Mouse (Mus musculus) heart, embryonic 13.5 days (tissue): ENCODE data around the gene Taok2. TPM values are rescaled to one million over a fixed set of nuclear protein-coding genes. Genes with fewer than 3 reads are reported as not detected.
A peak's percentile ranks its signal among the peaks of the same experiment; 100 is the strongest.
"Not testable (repeated sequence)": the region's sequence is repeated elsewhere in the genome, so short reads cannot be mapped to it uniquely, and the experiment has no call there.

Source experiments
- ATAC-seq: fragments of 200-750 bp; cut with Nextera tagmentation; 2 replicates; pipeline ENCODE4 v1.8.0; 2017; ENCODE audit warnings: moderate TSS enrichment; ENCODE audit not compliant: insufficient number of reproducible peaks, low FRiP score, low TSS enrichment; ENCODE audit errors: extremely low read depth
- H3K27ac ChIP-seq: fragments of 300-500 bp; sonication (generic); replicated peaks from 2 replicates; pipeline ENCODE4 v1.5.1; 2015; ENCODE audit warnings: moderate library complexity, mild to moderate bottlenecking, inconsistent platforms
- H3K27me3 ChIP-seq: fragments of 300-500 bp; sonication (generic); replicated peaks from 2 replicates; pipeline ENCODE4 v1.6.1; 2015; ENCODE audit warnings: mild to moderate bottlenecking, inconsistent platforms
- H3K36me3 ChIP-seq: fragments of 300-500 bp; sonication (generic); 2 replicates; pipeline ENCODE4 v1.6.1; 2015; ENCODE audit warnings: mild to moderate bottlenecking, inconsistent platforms
- H3K4me1 ChIP-seq: fragments of 300-500 bp; sonication (generic); 2 replicates; pipeline ENCODE4 v1.6.1; 2015; ENCODE audit warnings: inconsistent platforms
- H3K4me2 ChIP-seq: fragments of 300-500 bp; sonication (generic); 2 replicates; pipeline ENCODE4 v1.6.1; 2015; ENCODE audit warnings: inconsistent platforms, mild to moderate bottlenecking, moderate library complexity
- H3K4me3 ChIP-seq: fragments of 300-500 bp; sonication (generic); 2 replicates; pipeline ENCODE4 v1.5.1; 2015; ENCODE audit warnings: moderate library complexity, mild to moderate bottlenecking, inconsistent platforms
- H3K9ac ChIP-seq: fragments of 300-500 bp; sonication (generic); 2 replicates; pipeline ENCODE4 v1.6.1; 2015; ENCODE audit warnings: inconsistent platforms, mild to moderate bottlenecking, moderate library complexity
- H3K9me3 ChIP-seq: fragments of 300-500 bp; sonication (generic); 2 replicates; pipeline ENCODE4 v1.6.1; 2016; ENCODE audit warnings: inconsistent platforms
- WGBS: fragments of 180-500 bp; shearing (Covaris S2); methylation state at CpG from one replicate; pipeline ENCODE4 v1.1.7; 2015; ENCODE audit warnings: mixed read lengths; 5-methylcytosine and 5-hydroxymethylcytosine counted together
- polyA plus RNA-seq: library from polyadenylated mRNA; unstranded; fragments of >200 nt; fragmentation: Nextera tagmentation; extraction: Ambion mirVana; gene quantifications from 2 replicates; pipeline ENCODE4 v1.2.1, GENCODE M21; 2015

Taok2 gene
- polyA plus RNA-seq, result 31.8 and 32.1 TPM in 2 replicates

GRCm38 (mm10) chr7:126884286-126885164 lies at the start of gene Taok2:
Gene Taok2, minus strand, starts transcription at chr7:126884703.
- WGBS, result under 1% methylated on average over 56 of the region's 56 CpGs
- peak within 1 kb of the TSS; percentile 98 for H3K27ac ChIP-seq
- H3K9ac ChIP-seq, result peak within 1 kb of the TSS; percentile 98
- peak; percentile 93 for ATAC-seq
- peak within 1 kb of the TSS; percentile 93 for H3K4me3 ChIP-seq
- H3K9me3 ChIP-seq, result no peaks in the 10 kb centered on the region
- H3K4me2 ChIP-seq, result peak within 1 kb of the TSS; percentile 100
- H3K4me1 ChIP-seq, result peaks cover 47% of the 10 kb centered on the region
- no peaks in the 10 kb centered on the region for H3K27me3 ChIP-seq
- peaks cover 13% of the 10 kb centered on the region for H3K36me3 ChIP-seq

GRCm38 (mm10) chr7:126932652-126933051 lies 48.1 kb upstream of the Taok2 start:
- Histone ChIP-seq H3K36me3 (peaks cover 49% of the 10 kb centered on the region), H3K9me3 (no peaks in the 10 kb centered on the region), H3K4me3 (no peak overlapping the region), H3K27ac (no peak overlapping the region), H3K27me3 (no peaks in the 10 kb centered on the region), H3K4me1 (peaks cover 12% of the 10 kb centered on the region), H3K9ac (no peak overlapping the region), H3K4me2 (no peak overlapping the region)
- WGBS, result 66% methylated on average over 2 of the region's 2 CpGs
- ATAC-seq, result no peak

DNA sequence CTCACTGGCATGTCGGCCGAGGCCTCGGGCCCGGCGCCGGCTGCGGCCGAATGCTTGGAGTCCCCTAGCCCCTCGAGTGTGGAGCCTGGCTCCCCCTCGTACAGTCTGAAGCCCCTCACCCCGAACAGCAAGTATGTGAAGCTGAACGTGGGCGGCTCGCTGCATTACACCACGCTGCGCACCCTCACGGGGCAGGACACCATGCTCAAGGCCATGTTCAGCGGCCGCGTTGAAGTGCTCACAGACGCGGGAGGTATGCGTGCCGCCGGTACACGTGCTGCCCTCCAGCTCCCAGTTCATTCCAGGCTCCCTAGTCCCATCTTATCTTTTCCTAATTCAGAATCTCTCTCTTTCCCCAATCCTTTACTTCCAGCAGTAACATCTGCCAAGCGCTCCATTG lies 44.5 kb upstream of the Taok2 start:
- peaks cover 19% of the 10 kb centered on the region for H3K36me3 ChIP-seq
- peak overlapping the region; percentile 85 for H3K4me2 ChIP-seq
- H3K4me1 ChIP-seq, result peaks cover 12% of the 10 kb centered on the region
- H3K27ac ChIP-seq, result peak overlapping the region; percentile 67
- ATAC-seq, result no peak; the same call in 1 of the 2 replicates
- H3K9ac ChIP-seq, result peak overlapping the region; percentile 90
- peak overlapping the region; percentile 76 for H3K4me3 ChIP-seq
- under 1% methylated on average over 27 of the region's 27 CpGs for WGBS
- no peaks in the 10 kb centered on the region for H3K9me3 ChIP-seq
- H3K27me3 ChIP-seq, result no peaks in the 10 kb centered on the region

DNA sequence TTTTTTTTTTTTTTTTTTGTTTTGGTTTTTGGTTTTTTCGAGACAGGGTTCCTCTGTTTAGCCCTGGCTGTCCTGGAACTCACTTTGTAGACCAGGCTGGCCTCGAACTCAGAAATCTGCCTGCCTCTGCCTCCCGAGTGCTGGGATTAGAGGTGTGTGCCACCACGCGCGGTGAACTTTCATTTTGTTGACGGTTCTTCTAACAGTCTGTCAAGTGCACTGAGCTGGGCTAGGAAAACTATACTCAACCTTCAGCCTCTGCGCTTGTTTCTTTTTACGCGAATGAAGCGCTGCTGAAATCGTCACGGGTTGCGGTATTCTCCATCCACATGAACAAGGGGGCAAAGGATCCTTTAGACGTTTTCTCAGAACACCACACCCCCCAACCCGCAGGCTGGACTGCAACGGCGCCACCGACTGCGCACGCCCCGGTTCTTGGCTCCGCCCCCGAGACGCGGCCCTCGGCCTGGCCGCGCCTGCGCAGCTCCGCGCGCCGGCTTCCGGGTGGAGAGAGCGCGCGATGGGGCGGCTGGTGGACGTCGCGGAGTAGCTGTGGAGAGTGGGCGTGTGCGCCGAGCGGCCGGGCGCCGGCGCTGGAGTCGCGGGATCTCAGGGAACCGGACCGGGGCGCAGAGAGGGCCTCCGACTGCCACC lies 44.0 kb upstream of the Taok2 start, which contains the start of gene Kctd13:
Gene Kctd13, plus strand, starts transcription at position 496 of the 654 bp plus-strand sequence.
- WGBS, result 3% methylated on average over 56 of the region's 56 CpGs
- H3K9me3 ChIP-seq, result no peaks in the 10 kb centered on the region

DNA sequence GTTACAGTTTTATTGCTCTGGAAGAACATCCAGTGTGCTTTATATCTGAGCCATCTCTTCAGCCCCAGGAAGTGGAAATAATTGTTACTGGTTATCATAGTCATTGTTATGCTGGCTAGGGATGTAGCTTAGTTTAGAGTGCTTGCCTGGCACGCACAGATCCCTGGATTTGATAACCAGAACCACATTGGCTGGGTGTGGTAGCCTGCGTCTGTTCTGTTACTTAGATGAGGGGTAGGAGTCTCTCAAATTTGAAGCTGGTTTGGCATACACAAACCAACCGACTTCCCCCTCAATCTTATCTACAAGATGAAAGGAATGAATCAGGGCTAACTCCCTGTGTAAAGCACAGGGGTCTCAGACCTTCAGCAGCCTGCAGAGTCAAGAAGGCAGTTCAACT lies 41.8 kb upstream of the Taok2 start:
- WGBS, result 25% methylated on average over 3 of the region's 3 CpGs
- H3K9ac ChIP-seq, result no peak overlapping the region
- H3K27ac ChIP-seq, result no peak overlapping the region
- H3K4me3 ChIP-seq, result no peak overlapping the region
- no peaks in the 10 kb centered on the region for H3K27me3 ChIP-seq
- peaks cover 12% of the 10 kb centered on the region for H3K4me1 ChIP-seq
- no peak for ATAC-seq
- H3K4me2 ChIP-seq, result no peak overlapping the region
- peaks cover 2% of the 10 kb centered on the region; the same call in 1 of the 2 replicates for H3K36me3 ChIP-seq
- H3K9me3 ChIP-seq, result no peaks in the 10 kb centered on the region

More for the DNA sequence above, 44.0 kb upstream of the Taok2 start, which contains the start of gene Kctd13:
- Histone ChIP-seq H3K4me1 (peaks cover 12% of the 10 kb centered on the region), H3K27ac (peak within 1 kb of the TSS; percentile 67), H3K4me2 (peak within 1 kb of the TSS; percentile 85), H3K27me3 (no peaks in the 10 kb centered on the region), H3K4me3 (peak within 1 kb of the TSS; percentile 76), H3K9ac (peak within 1 kb of the TSS; percentile 90), H3K36me3 (peaks cover 15% of the 10 kb centered on the region)
- peak; percentile 94 for ATAC-seq

GRCm38 (mm10) chr7:126923999-126924398 lies 39.5 kb upstream of the Taok2 start:
- no peak overlapping the region for H3K4me3 ChIP-seq
- ATAC-seq, result no peak

GRCm38 (mm10) chr7:126922624-126923060 lies 38.1 kb upstream of the Taok2 start, which contains the start of gene Tmem219:
Gene Tmem219, minus strand, starts transcription at chr7:126922917.
- Histone ChIP-seq H3K4me2 (no peak within 1 kb of the TSS), H3K9me3 (no peaks in the 10 kb centered on the region), H3K9ac (no peak within 1 kb of the TSS), H3K27me3 (no peaks in the 10 kb centered on the region), H3K27ac (peak within 1 kb of the TSS; percentile 50; the same call in 1 of the 2 replicates), H3K36me3 (no peaks in the 10 kb centered on the region), H3K4me3 (no peak within 1 kb of the TSS), H3K4me1 (no peaks in the 10 kb centered on the region)
- no peak for ATAC-seq
- WGBS, result 51% methylated on average over 5 of the region's 5 CpGs

More at GRCm38 (mm10) chr7:126923999-126924398, 39.5 kb upstream of the Taok2 start:
- H3K9me3 ChIP-seq, result no peaks in the 10 kb centered on the region
- H3K4me2 ChIP-seq, result no peak overlapping the region
- H3K4me1 ChIP-seq, result 0 out of 2 replicates have a peak, but pooled peaks cover 3% of the 10 kb centered on the region
- no peaks in the 10 kb centered on the region for H3K27me3 ChIP-seq
- no peaks in the 10 kb centered on the region for H3K36me3 ChIP-seq
- 0 out of 2 replicates have a peak overlapping the region, but pooled peaks have one; percentile 19 for H3K9ac ChIP-seq
- peak overlapping the region; percentile 50; the same call in 1 of the 2 replicates for H3K27ac ChIP-seq
- 63% methylated on average over 5 of the region's 5 CpGs for WGBS

DNA sequence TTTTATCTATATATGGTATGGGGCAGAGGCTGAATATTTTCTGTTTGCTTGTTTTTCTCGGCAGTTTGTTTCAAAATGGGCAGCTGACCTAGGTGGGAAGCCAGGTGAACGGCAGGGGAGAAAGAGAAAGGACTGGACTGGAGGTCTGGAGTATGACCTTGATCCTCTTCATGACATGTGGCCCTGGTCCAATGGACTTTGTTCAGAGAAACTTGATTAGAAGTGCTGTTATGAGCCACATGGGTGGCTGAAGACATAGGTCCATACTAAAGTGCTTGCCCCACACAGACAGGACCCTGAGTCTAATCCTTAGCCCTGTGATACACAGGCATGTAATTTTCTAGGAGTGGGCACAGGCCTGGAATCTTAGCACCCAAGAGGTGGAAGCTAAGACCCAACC lies 37.1 kb upstream of the Taok2 start:
- Histone ChIP-seq H3K27me3 (no peaks in the 10 kb centered on the region), H3K9me3 (no peaks in the 10 kb centered on the region), H3K27ac (no peak overlapping the region), H3K4me3 (no peak overlapping the region), H3K4me2 (no peak overlapping the region), H3K9ac (no peak overlapping the region), H3K36me3 (no peaks in the 10 kb centered on the region), H3K4me1 (no peaks in the 10 kb centered on the region)
- 67% methylated on average over 2 of the region's 2 CpGs for WGBS
- ATAC-seq, result no peak

- Histone ChIP-seq H3K4me2 (no peak overlapping the region), H3K9ac (no peak overlapping the region), H3K27me3 (no peaks in the 10 kb centered on the region), H3K27ac (no peak overlapping the region), H3K36me3 (no peaks in the 10 kb centered on the region), H3K4me3 (no peak overlapping the region), H3K9me3 (no peaks in the 10 kb centered on the region), H3K4me1 (no peaks in the 10 kb centered on the region)
- no peak for ATAC-seq
- WGBS, result 78% methylated on average over 4 of the region's 4 CpGs
Measured at GRCm38 (mm10) chr7:126919973-126920372, 35.5 kb upstream of the Taok2 start.

DNA sequence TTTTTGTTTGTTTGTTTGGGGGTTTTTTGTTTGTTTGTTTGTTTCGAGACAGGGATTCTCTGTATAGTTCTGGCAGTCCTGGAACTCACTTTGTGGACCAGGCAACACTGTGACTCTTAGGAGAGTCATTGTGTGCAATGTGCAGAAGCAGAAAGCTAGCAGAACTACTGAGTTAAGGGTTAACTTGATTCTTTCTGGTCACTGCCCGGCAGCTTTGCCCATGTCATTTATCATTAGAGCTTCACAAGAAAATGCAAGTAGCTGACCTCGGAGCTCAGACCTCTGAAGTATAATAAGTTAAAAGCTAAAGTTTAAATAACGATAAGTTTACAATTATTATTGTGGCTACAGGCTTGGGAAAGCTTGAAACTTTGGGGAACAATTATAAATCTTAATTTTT lies 33.9 kb upstream of the Taok2 start:
- ATAC-seq, H3K9ac ChIP-seq, H3K4me1 ChIP-seq, H3K36me3 ChIP-seq, H3K9me3 ChIP-seq, H3K4me3 ChIP-seq, H3K27me3 ChIP-seq, H3K4me2 ChIP-seq, H3K27ac ChIP-seq: not testable (repeated sequence)
- WGBS, result 40% methylated on average over 4 of the region's 4 CpGs

DNA sequence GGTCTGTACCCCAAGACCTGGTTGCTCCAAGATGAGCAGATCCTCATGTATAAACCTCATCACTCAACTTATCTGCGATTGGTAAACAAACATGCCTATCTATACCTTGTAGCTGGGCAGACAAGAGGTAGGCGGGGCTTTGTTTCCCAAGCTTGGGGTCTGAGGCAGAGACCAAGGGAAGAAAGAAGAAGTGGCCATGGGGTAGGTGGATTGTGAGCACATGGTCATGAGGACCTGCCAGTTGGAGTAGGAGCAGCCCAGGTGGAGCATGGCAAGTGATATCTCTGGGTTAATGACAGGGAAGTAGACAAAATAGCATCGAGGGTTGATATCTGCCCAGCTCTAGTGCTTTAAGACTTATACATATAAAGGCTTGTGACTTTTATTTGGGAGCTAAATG lies 30.3 kb upstream of the Taok2 start:
- Histone ChIP-seq H3K27ac (no peak overlapping the region), H3K4me3 (no peak overlapping the region), H3K9me3 (no peaks in the 10 kb centered on the region), H3K36me3 (no peaks in the 10 kb centered on the region), H3K4me1 (no peaks in the 10 kb centered on the region), H3K4me2 (no peak overlapping the region), H3K9ac (no peak overlapping the region), H3K27me3 (no peaks in the 10 kb centered on the region)
- ATAC-seq, result no peak
- 75% methylated on average over 3 of the region's 3 CpGs for WGBS
